Mouse (Mus musculus): ENCODE results near the gene Rab3b. TPM values are rescaled to one million over a fixed set of nuclear protein-coding genes. Genes with fewer than 3 reads are reported as not detected.
A peak's percentile ranks its signal among the peaks of the same experiment; 100 is the strongest.
"Not testable (repeated sequence)": the region's sequence is repeated elsewhere in the genome, so short reads cannot be mapped to it uniquely, and the experiment has no call there.

Gene Rab3b
- polyA plus RNA-seq, 1 experiment from 2014 or later = 16.6 TPM

- Histone ChIP-seq H3K36me3 (ENCODE audit: control insufficient read depth, insufficient read depth, low read length) (no peaks in the 10 kb centered on the region), H3K4me1 (ENCODE audit: control insufficient read depth, insufficient read depth, low read length) (no peaks in the 10 kb centered on the region), H3K4me3 (ENCODE audit: low read length) (no peak overlapping the region), H3K9me3 (ENCODE audit: control insufficient read depth, low read length) (no peaks in the 10 kb centered on the region), H3K27ac (ENCODE audit: low read depth, low read length) (no peak overlapping the region), H3K27me3 (ENCODE audit: control insufficient read depth, insufficient read depth, low read length) (no peaks in the 10 kb centered on the region), H3K9ac (ENCODE audit: low read depth, low read length) (no peak overlapping the region), H3K4me2 (replicated peaks; ENCODE audit: low read depth, low read length) (no peak overlapping the region)
- ATAC-seq (ENCODE audit: low FRiP score, low TSS enrichment) = peak; percentile 46; the same call in 1 of the 2 replicates
- 40% methylated on average over 6 of the region's 6 CpGs for WGBS
Observed at GRCm38 (mm10) chr4:108905859-108906258, 27.0 kb downstream of the Rab3b start.

GRCm38 (mm10) chr4:108907475-108907874 lies 28.6 kb downstream of the Rab3b start:
- Histone ChIP-seq H3K27ac (ENCODE audit: low read depth, low read length) (no peak overlapping the region), H3K9ac (ENCODE audit: low read depth, low read length) (no peak overlapping the region), H3K4me1 (ENCODE audit: control insufficient read depth, insufficient read depth, low read length) (no peaks in the 10 kb centered on the region), H3K9me3 (ENCODE audit: control insufficient read depth, low read length) (no peaks in the 10 kb centered on the region), H3K4me3 (ENCODE audit: low read length) (no peak overlapping the region), H3K4me2 (replicated peaks; ENCODE audit: low read depth, low read length) (no peak overlapping the region), H3K27me3 (ENCODE audit: control insufficient read depth, insufficient read depth, low read length) (no peaks in the 10 kb centered on the region), H3K36me3 (ENCODE audit: control insufficient read depth, insufficient read depth, low read length) (no peaks in the 10 kb centered on the region)
- no peak for ATAC-seq (ENCODE audit: low FRiP score, low TSS enrichment)

- no peak overlapping the region for H3K4me2 ChIP-seq (replicated peaks; ENCODE audit: low read depth, low read length)
- no peak for ATAC-seq (ENCODE audit: low FRiP score, low TSS enrichment)
- H3K9ac ChIP-seq (ENCODE audit: low read depth, low read length) = no peak overlapping the region
- H3K4me1 ChIP-seq (ENCODE audit: control insufficient read depth, insufficient read depth, low read length) = no peaks in the 10 kb centered on the region
- H3K27me3 ChIP-seq (ENCODE audit: control insufficient read depth, insufficient read depth, low read length) = no peaks in the 10 kb centered on the region
- no peak overlapping the region for H3K27ac ChIP-seq (ENCODE audit: low read depth, low read length)
- WGBS = 66% methylated on average over 8 of the region's 8 CpGs
- no peaks in the 10 kb centered on the region for H3K36me3 ChIP-seq (ENCODE audit: control insufficient read depth, insufficient read depth, low read length)
- H3K9me3 ChIP-seq (ENCODE audit: control insufficient read depth, low read length) = no peaks in the 10 kb centered on the region
- no peak overlapping the region for H3K4me3 ChIP-seq (ENCODE audit: low read length)
Observed at GRCm38 (mm10) chr4:108909872-108910425, 31.1 kb downstream of the Rab3b start.

- WGBS = 77% methylated on average over 2 of the region's 2 CpGs
- no peak overlapping the region for H3K9ac ChIP-seq (ENCODE audit: low read depth, low read length)
- ATAC-seq (ENCODE audit: low FRiP score, low TSS enrichment) = no peak
Observed at GRCm38 (mm10) chr4:108911866-108912265, 33.0 kb downstream of the Rab3b start.

GRCm38 (mm10) chr4:108913180-108913579 lies 34.3 kb downstream of the Rab3b start:
- Histone ChIP-seq H3K4me1 (ENCODE audit: control insufficient read depth, insufficient read depth, low read length) (no peaks in the 10 kb centered on the region), H3K4me2 (replicated peaks; ENCODE audit: low read depth, low read length) (no peak overlapping the region), H3K9ac (ENCODE audit: low read depth, low read length) (no peak overlapping the region), H3K27me3 (ENCODE audit: control insufficient read depth, insufficient read depth, low read length) (no peaks in the 10 kb centered on the region), H3K9me3 (ENCODE audit: control insufficient read depth, low read length) (no peaks in the 10 kb centered on the region), H3K36me3 (ENCODE audit: control insufficient read depth, insufficient read depth, low read length) (no peaks in the 10 kb centered on the region), H3K27ac (ENCODE audit: low read depth, low read length) (no peak overlapping the region), H3K4me3 (ENCODE audit: low read length) (no peak overlapping the region)
- no peak for ATAC-seq (ENCODE audit: low FRiP score, low TSS enrichment)
- WGBS = 98% methylated on average over 2 of the region's 2 CpGs

More at GRCm38 (mm10) chr4:108911866-108912265, 33.0 kb downstream of the Rab3b start:
- no peak overlapping the region for H3K4me2 ChIP-seq (replicated peaks; ENCODE audit: low read depth, low read length)
- no peaks in the 10 kb centered on the region for H3K9me3 ChIP-seq (ENCODE audit: control insufficient read depth, low read length)
- no peaks in the 10 kb centered on the region for H3K36me3 ChIP-seq (ENCODE audit: control insufficient read depth, insufficient read depth, low read length)
- H3K27ac ChIP-seq (ENCODE audit: low read depth, low read length) = no peak overlapping the region
- H3K27me3 ChIP-seq (ENCODE audit: control insufficient read depth, insufficient read depth, low read length) = no peaks in the 10 kb centered on the region
- no peak overlapping the region for H3K4me3 ChIP-seq (ENCODE audit: low read length)
- no peaks in the 10 kb centered on the region for H3K4me1 ChIP-seq (ENCODE audit: control insufficient read depth, insufficient read depth, low read length)

- ATAC-seq (ENCODE audit: low FRiP score, low TSS enrichment) = no peak
- no peaks in the 10 kb centered on the region for H3K4me1 ChIP-seq (ENCODE audit: control insufficient read depth, insufficient read depth, low read length)
- no peak overlapping the region for H3K27ac ChIP-seq (ENCODE audit: low read depth, low read length)
- WGBS = 66% methylated on average over 6 of the region's 6 CpGs
- no peak overlapping the region for H3K4me3 ChIP-seq (ENCODE audit: low read length)
- H3K9me3 ChIP-seq (ENCODE audit: control insufficient read depth, low read length) = no peaks in the 10 kb centered on the region
- H3K4me2 ChIP-seq (replicated peaks; ENCODE audit: low read depth, low read length) = no peak overlapping the region
- no peaks in the 10 kb centered on the region for H3K27me3 ChIP-seq (ENCODE audit: control insufficient read depth, insufficient read depth, low read length)
- no peak overlapping the region for H3K9ac ChIP-seq (ENCODE audit: low read depth, low read length)
- H3K36me3 ChIP-seq (ENCODE audit: control insufficient read depth, insufficient read depth, low read length) = no peaks in the 10 kb centered on the region
Observed at GRCm38 (mm10) chr4:108914391-108914790, 35.5 kb downstream of the Rab3b start.

GRCm38 (mm10) chr4:108915101-108915500 lies 36.2 kb downstream of the Rab3b start:
- no peak overlapping the region for H3K4me2 ChIP-seq (replicated peaks; ENCODE audit: low read depth, low read length)
- H3K27ac ChIP-seq (ENCODE audit: low read depth, low read length) = no peak overlapping the region
- no peak for ATAC-seq (ENCODE audit: low FRiP score, low TSS enrichment)
- H3K4me3 ChIP-seq (ENCODE audit: low read length) = no peak overlapping the region
- no peaks in the 10 kb centered on the region for H3K9me3 ChIP-seq (ENCODE audit: control insufficient read depth, low read length)
- WGBS = 65% methylated on average over 11 of the region's 11 CpGs
- H3K36me3 ChIP-seq (ENCODE audit: control insufficient read depth, insufficient read depth, low read length) = no peaks in the 10 kb centered on the region
- H3K4me1 ChIP-seq (ENCODE audit: control insufficient read depth, insufficient read depth, low read length) = no peaks in the 10 kb centered on the region
- H3K9ac ChIP-seq (ENCODE audit: low read depth, low read length) = no peak overlapping the region
- H3K27me3 ChIP-seq (ENCODE audit: control insufficient read depth, insufficient read depth, low read length) = no peaks in the 10 kb centered on the region

- Histone ChIP-seq H3K4me1 (ENCODE audit: control insufficient read depth, insufficient read depth, low read length) (no peaks in the 10 kb centered on the region), H3K4me3 (ENCODE audit: low read length) (no peak overlapping the region), H3K27ac (ENCODE audit: low read depth, low read length) (no peak overlapping the region), H3K9me3 (ENCODE audit: control insufficient read depth, low read length) (no peaks in the 10 kb centered on the region), H3K36me3 (ENCODE audit: control insufficient read depth, insufficient read depth, low read length) (no peaks in the 10 kb centered on the region), H3K4me2 (replicated peaks; ENCODE audit: low read depth, low read length) (no peak overlapping the region), H3K27me3 (ENCODE audit: control insufficient read depth, insufficient read depth, low read length) (no peaks in the 10 kb centered on the region), H3K9ac (ENCODE audit: low read depth, low read length) (no peak overlapping the region)
- 78% methylated on average over 3 of the region's 3 CpGs for WGBS
- no peak for ATAC-seq (ENCODE audit: low FRiP score, low TSS enrichment)
Observed at GRCm38 (mm10) chr4:108917654-108918053, 38.8 kb downstream of the Rab3b start.

- H3K36me3 ChIP-seq (ENCODE audit: control insufficient read depth, insufficient read depth, low read length); H3K27me3 ChIP-seq (ENCODE audit: control insufficient read depth, insufficient read depth, low read length); H3K4me2 ChIP-seq (replicated peaks; ENCODE audit: low read depth, low read length); H3K9ac ChIP-seq (ENCODE audit: low read depth, low read length); H3K4me1 ChIP-seq (ENCODE audit: control insufficient read depth, insufficient read depth, low read length); H3K4me3 ChIP-seq (ENCODE audit: low read length); H3K27ac ChIP-seq (ENCODE audit: low read depth, low read length); H3K9me3 ChIP-seq (ENCODE audit: control insufficient read depth, low read length); ATAC-seq (ENCODE audit: low FRiP score, low TSS enrichment): not testable (repeated sequence)
- 84% methylated on average over 9 of the region's 9 CpGs for WGBS
Observed at GRCm38 (mm10) chr4:108927945-108928344, 49.1 kb downstream of the Rab3b start.

Data from kidney, embryonic 14.5 days (tissue).